Mouse (Mus musculus) heart, postnatal 0 days (tissue): ENCODE data around the gene Sac3d1.

Source experiments
- CTCF ChIP-seq: IDR thresholded peaks from 2 replicates; pipeline ENCODE4 v1.5.1; 2016; ENCODE audit warnings: antibody characterized with exemption, control low read depth, low read depth
- EP300 ChIP-seq: IDR thresholded peaks from 2 replicates; pipeline ENCODE4 v1.6.1; 2016; ENCODE audit warnings: antibody characterized with exemption, low read depth

DNA sequence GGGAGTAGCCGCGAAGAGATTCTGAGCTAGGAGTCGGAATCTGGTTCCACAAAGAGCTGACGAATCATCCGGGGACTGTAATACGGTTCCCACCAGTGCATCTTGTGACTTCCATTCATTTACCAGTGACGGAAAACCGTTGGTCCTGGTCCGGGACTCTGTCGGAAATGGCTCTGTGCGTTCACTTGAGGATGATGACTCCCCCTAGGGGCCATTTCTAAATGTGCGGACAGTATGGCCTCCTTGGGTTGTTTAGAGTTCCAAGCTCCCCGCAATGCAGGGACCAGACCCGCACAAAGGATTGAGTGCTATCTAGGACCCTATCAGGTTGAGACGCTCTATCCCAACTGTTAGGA, 22.9 kb upstream of the Sac3d1 start, which contains the start of gene Arl2:
- TF ChIP-seq CTCF, result peak; percentile 55
- no peak for TF ChIP-seq EP300
